Mouse (Mus musculus) cerebellum, adult 2 months (tissue): ENCODE data around the gene Etv6.

Experiments
- CTCF ChIP-seq: fragments of 200-500 bp; IDR thresholded peaks from 2 replicates; pipeline ENCODE4 v1.5.1; 2011; ENCODE audit warnings: low read depth, mild to moderate bottlenecking, control low read depth, low read length, moderate library complexity, borderline replicate concordance; ENCODE audit not compliant: insufficient read depth
- POLR2A ChIP-seq: fragments of 200-500 bp; IDR thresholded peaks from 2 replicates; pipeline ENCODE4 v1.6.1; 2011; ENCODE audit warnings: low read length, control low read depth, borderline replicate concordance; ENCODE audit not compliant: insufficient read depth

DNA sequence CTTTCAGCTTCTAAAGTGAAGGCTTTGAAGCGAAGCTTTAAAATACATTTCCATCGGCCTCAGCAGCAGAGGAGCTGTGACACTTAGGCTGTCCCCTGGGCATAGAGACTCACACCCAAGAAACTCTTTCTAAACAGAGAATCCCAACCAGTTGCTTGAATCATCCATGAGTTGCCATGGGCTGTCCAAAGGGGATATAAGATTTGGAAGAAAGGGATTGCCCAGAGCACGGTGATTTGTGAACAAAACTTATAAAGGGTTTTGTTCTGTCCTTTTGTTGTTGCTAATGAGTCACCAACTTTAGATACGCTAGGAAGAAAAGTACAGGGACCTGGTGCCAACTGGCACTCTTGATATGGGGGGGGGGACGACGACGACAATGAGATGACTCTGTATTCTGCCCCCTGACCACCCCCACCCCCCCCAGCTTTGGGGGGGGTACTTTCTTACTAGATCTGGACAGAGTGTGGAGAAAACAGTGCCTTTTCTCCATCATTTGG lies 113.0 kb downstream of the Etv6 start:
- no peak for TF ChIP-seq CTCF
- TF ChIP-seq POLR2A = no peak
